Mouse (Mus musculus) kidney, adult 10 weeks (tissue): ENCODE measurements around the gene Samd4. TPM values are rescaled to one million over a fixed set of nuclear protein-coding genes. Genes with fewer than 3 reads are reported as not detected.

Experiments
- polyA plus RNA-seq: library from polyadenylated mRNA; stranded (reverse); fragments of 350-450 nt; fragmentation: Illumina TruSeq; extraction: RNeasy Lipid Tissue Mini Kit (QIAGEN cat#74804); gene quantifications from one replicate; pipeline ENCODE4 v1.2.3, GENCODE M21; 2014; ENCODE audit warnings: low read depth, low replicate concordance

Gene Samd4
- polyA plus RNA-seq, result 4.1 TPM

GRCm38 (mm10) chr14:46882431-46883067 lies at the start of gene Samd4:
Gene Samd4, plus strand, starts transcription at chr14:46882854.

Other genes with a start within 250 kb of the Samd4 start
- not detected for gene Cdkn3, start 122.3 kb upstream of the Samd4 start, polyA plus RNA-seq
- 251 TPM for gene Cnih1, start 94.4 kb upstream of the Samd4 start, polyA plus RNA-seq
- 267 TPM for gene Gmfb, start 60.6 kb upstream of the Samd4 start, polyA plus RNA-seq
- 59.6 TPM for gene Cgrrf1, start 50.7 kb upstream of the Samd4 start, polyA plus RNA-seq